Mouse (Mus musculus): ENCODE measurements around the gene 1700025G04Rik. TPM values are rescaled to one million over a fixed set of nuclear protein-coding genes. Genes with fewer than 3 reads are reported as not detected.
A peak's percentile ranks its signal among the peaks of the same experiment; 100 is the strongest.

Gene 1700025G04Rik
- polyA plus RNA-seq, 1 experiment from 2014 or later, result 27.7 TPM

GRCm38 (mm10) chr1:152088030-152088429 is 1.9 kb downstream of the 1700025G04Rik start:
- Histone ChIP-seq H3K27ac (0 out of 2 replicates have a peak overlapping the region, but pooled peaks have one; percentile 31), H3K4me3 (peak overlapping the region; percentile 91), H3K36me3 (no peaks in the 10 kb centered on the region), H3K4me1 (replicated peaks) (peaks cover 76% of the 10 kb centered on the region), H3K27me3 (ENCODE audit: insufficient read depth, poor library complexity, severe bottlenecking) (no peaks in the 10 kb centered on the region), H3K9me3 (no peaks in the 10 kb centered on the region)
- WGBS, result 57% methylated on average over 5 of the region's 5 CpGs
- DNase-seq (ENCODE audit: low spot score), result no peak

GRCm38 (mm10) chr1:152086951-152087350 is 3.0 kb downstream of the 1700025G04Rik start:
- Histone ChIP-seq H3K4me3 (peak overlapping the region; percentile 91; the same call in 1 of the 2 replicates), H3K36me3 (no peaks in the 10 kb centered on the region), H3K27ac (no peak overlapping the region; the same call in 1 of the 2 replicates), H3K27me3 (ENCODE audit: insufficient read depth, poor library complexity, severe bottlenecking) (no peaks in the 10 kb centered on the region), H3K4me1 (replicated peaks) (peaks cover 87% of the 10 kb centered on the region), H3K9me3 (no peaks in the 10 kb centered on the region)
- peak; percentile 19 for DNase-seq (ENCODE audit: low spot score)
- WGBS, result 39% methylated on average over 3 of the region's 3 CpGs

- no peak for DNase-seq (ENCODE audit: low spot score)
- H3K27ac ChIP-seq, result no peak overlapping the region
- WGBS, result 84% methylated on average over 5 of the region's 5 CpGs
- no peaks in the 10 kb centered on the region for H3K27me3 ChIP-seq (ENCODE audit: insufficient read depth, poor library complexity, severe bottlenecking)
- H3K4me1 ChIP-seq (replicated peaks), result peaks cover 79% of the 10 kb centered on the region
- no peaks in the 10 kb centered on the region for H3K9me3 ChIP-seq
- no peaks in the 10 kb centered on the region for H3K36me3 ChIP-seq
- H3K4me3 ChIP-seq, result no peak overlapping the region
Measured at GRCm38 (mm10) chr1:152085561-152085960, 4.4 kb downstream of the 1700025G04Rik start.

GRCm38 (mm10) chr1:152084638-152085345 is 5.1 kb downstream of the 1700025G04Rik start:
- peaks cover 75% of the 10 kb centered on the region for H3K4me1 ChIP-seq (replicated peaks)
- H3K27me3 ChIP-seq (ENCODE audit: insufficient read depth, poor library complexity, severe bottlenecking), result no peaks in the 10 kb centered on the region
- DNase-seq (ENCODE audit: low spot score), result no peak
- H3K27ac ChIP-seq, result peak overlapping the region; percentile 36; the same call in 1 of the 2 replicates
- no peaks in the 10 kb centered on the region for H3K9me3 ChIP-seq
- no peaks in the 10 kb centered on the region for H3K36me3 ChIP-seq
- WGBS, result 29% methylated on average over 15 of the region's 15 CpGs
- H3K4me3 ChIP-seq, result peak overlapping the region; percentile 0; the same call in 1 of the 2 replicates

GRCm38 (mm10) chr1:152081954-152082711 is 7.8 kb downstream of the 1700025G04Rik start:
- Histone ChIP-seq H3K27me3 (ENCODE audit: insufficient read depth, poor library complexity, severe bottlenecking) (no peaks in the 10 kb centered on the region), H3K27ac (peak overlapping the region; percentile 75), H3K9me3 (no peaks in the 10 kb centered on the region), H3K4me1 (replicated peaks) (peaks cover 64% of the 10 kb centered on the region), H3K4me3 (no peak overlapping the region), H3K36me3 (no peaks in the 10 kb centered on the region)
- DNase-seq (ENCODE audit: low spot score), result no peak
- 74% methylated on average over 8 of the region's 8 CpGs for WGBS

GRCm38 (mm10) chr1:152081121-152081520 is 8.8 kb downstream of the 1700025G04Rik start:
- no peak for DNase-seq (ENCODE audit: low spot score)
- H3K27me3 ChIP-seq (ENCODE audit: insufficient read depth, poor library complexity, severe bottlenecking), result no peaks in the 10 kb centered on the region
- H3K27ac ChIP-seq, result no peak overlapping the region
- H3K4me3 ChIP-seq, result no peak overlapping the region
- peaks cover 61% of the 10 kb centered on the region for H3K4me1 ChIP-seq (replicated peaks)
- 95% methylated on average over 7 of the region's 7 CpGs for WGBS
- H3K9me3 ChIP-seq, result no peaks in the 10 kb centered on the region
- H3K36me3 ChIP-seq, result no peaks in the 10 kb centered on the region

GRCm38 (mm10) chr1:152080244-152080643 is 9.7 kb downstream of the 1700025G04Rik start:
- no peak overlapping the region for H3K4me3 ChIP-seq
- WGBS, result 96% methylated on average over 6 of the region's 6 CpGs
- no peaks in the 10 kb centered on the region for H3K27me3 ChIP-seq (ENCODE audit: insufficient read depth, poor library complexity, severe bottlenecking)
- peaks cover 61% of the 10 kb centered on the region for H3K4me1 ChIP-seq (replicated peaks)
- H3K36me3 ChIP-seq, result no peaks in the 10 kb centered on the region
- DNase-seq (ENCODE audit: low spot score), result no peak
- H3K9me3 ChIP-seq, result no peaks in the 10 kb centered on the region
- H3K27ac ChIP-seq, result no peak overlapping the region

- H3K27ac ChIP-seq, result peak overlapping the region; percentile 83
Measured at GRCm38 (mm10) chr1:152077171-152077715, 12.7 kb downstream of the 1700025G04Rik start.

GRCm38 (mm10) chr1:152076222-152076845 is 13.6 kb downstream of the 1700025G04Rik start:
- H3K9me3 ChIP-seq, result no peaks in the 10 kb centered on the region
- 82% methylated on average over 14 of the region's 14 CpGs for WGBS
- no peaks in the 10 kb centered on the region for H3K36me3 ChIP-seq
- H3K27ac ChIP-seq, result peak overlapping the region; percentile 50; the same call in 1 of the 2 replicates
- H3K4me3 ChIP-seq, result no peak overlapping the region
- H3K27me3 ChIP-seq (ENCODE audit: insufficient read depth, poor library complexity, severe bottlenecking), result no peaks in the 10 kb centered on the region
- no peak for DNase-seq (ENCODE audit: low spot score)
- peaks cover 48% of the 10 kb centered on the region for H3K4me1 ChIP-seq (replicated peaks)

More at GRCm38 (mm10) chr1:152077171-152077715, 12.7 kb downstream of the 1700025G04Rik start:
- Histone ChIP-seq H3K4me3 (peak overlapping the region; percentile 16; the same call in 1 of the 2 replicates), H3K9me3 (no peaks in the 10 kb centered on the region), H3K4me1 (replicated peaks) (peaks cover 54% of the 10 kb centered on the region), H3K36me3 (no peaks in the 10 kb centered on the region), H3K27me3 (ENCODE audit: insufficient read depth, poor library complexity, severe bottlenecking) (no peaks in the 10 kb centered on the region)
- DNase-seq (ENCODE audit: low spot score), result peak; percentile 40
- WGBS, result 46% methylated on average over 11 of the region's 11 CpGs

- no peak for DNase-seq (ENCODE audit: low spot score)
- 81% methylated on average over 6 of the region's 6 CpGs for WGBS
- Histone ChIP-seq H3K9me3 (no peaks in the 10 kb centered on the region), H3K27me3 (ENCODE audit: insufficient read depth, poor library complexity, severe bottlenecking) (no peaks in the 10 kb centered on the region), H3K27ac (0 out of 2 replicates have a peak overlapping the region, but pooled peaks have one; percentile 40), H3K36me3 (no peaks in the 10 kb centered on the region), H3K4me3 (no peak overlapping the region), H3K4me1 (replicated peaks) (peaks cover 50% of the 10 kb centered on the region)
Measured at GRCm38 (mm10) chr1:152075725-152076124, 14.2 kb downstream of the 1700025G04Rik start.

- no peak for DNase-seq (ENCODE audit: low spot score)
- peaks cover 53% of the 10 kb centered on the region for H3K4me1 ChIP-seq (replicated peaks)
- no peaks in the 10 kb centered on the region for H3K27me3 ChIP-seq (ENCODE audit: insufficient read depth, poor library complexity, severe bottlenecking)
- no peaks in the 10 kb centered on the region for H3K9me3 ChIP-seq
- H3K27ac ChIP-seq, result 0 out of 2 replicates have a peak overlapping the region, but pooled peaks have one; percentile 66
- 53% methylated on average over 4 of the region's 4 CpGs for WGBS
- H3K36me3 ChIP-seq, result no peaks in the 10 kb centered on the region
- no peak overlapping the region for H3K4me3 ChIP-seq
Measured at GRCm38 (mm10) chr1:152070441-152070840, 19.5 kb downstream of the 1700025G04Rik start.

GRCm38 (mm10) chr1:152069745-152070144 is 20.2 kb downstream of the 1700025G04Rik start:
- H3K4me1 ChIP-seq (replicated peaks), result peaks cover 47% of the 10 kb centered on the region
- no peaks in the 10 kb centered on the region for H3K9me3 ChIP-seq
- H3K4me3 ChIP-seq, result no peak overlapping the region
- DNase-seq (ENCODE audit: low spot score), result no peak
- whole genome bisulfite sequencing, result 35% methylated on average over 7 of the region's 7 CpGs
- H3K27ac ChIP-seq, result peak overlapping the region; percentile 66
- H3K36me3 ChIP-seq, result no peaks in the 10 kb centered on the region
- H3K27me3 ChIP-seq (ENCODE audit: insufficient read depth, poor library complexity, severe bottlenecking), result no peaks in the 10 kb centered on the region

All from hindbrain, embryonic 10.5 days (tissue).